Mouse (Mus musculus) CH12.LX (cell line): ENCODE results near the gene Gm6176. TPM values are rescaled to one million over a fixed set of nuclear protein-coding genes. Genes with fewer than 3 reads are reported as not detected.
"Not testable (repeated sequence)": the region's sequence is repeated elsewhere in the genome, so short reads cannot be mapped to it uniquely, and the experiment has no call there.

ENCODE experiments used
- DNase-seq: peaks from one replicate; pipeline ENCODE4 v3.0.0-alpha.2; 2013; ENCODE audit errors: extremely low read depth
- H3K27ac ChIP-seq: 2 replicates; pipeline ENCODE4 v1.5.1; 2012; ENCODE audit warnings: low read depth, mild to moderate bottlenecking, control low read depth, moderate library complexity; ENCODE audit not compliant: insufficient read depth
- H3K27me3 ChIP-seq: replicated peaks from 2 replicates; pipeline ENCODE3; 2012; ENCODE audit warnings: inconsistent platforms
- H3K36me3 ChIP-seq, 2 experiments: replicated peaks in 1 of 2; 2 replicates each; pipeline versions ENCODE3 to v1.6.1; 2012; ENCODE audit warnings: inconsistent platforms in 1 of 2, low read length in 1 of 2, mild to moderate bottlenecking in 1 of 2, mixed read lengths in 1 of 2, moderate library complexity in 1 of 2; ENCODE audit not compliant: control insufficient read depth in 1 of 2, insufficient read depth in 1 of 2
- H3K4me1 ChIP-seq, 2 experiments: 2 replicates each; pipeline ENCODE4 v1.6.1; 2012; ENCODE audit warnings: inconsistent platforms in 1 of 2, moderate library complexity in 1 of 2; ENCODE audit not compliant: insufficient read depth in 2 of 2, control insufficient read depth in 1 of 2
- H3K4me2 ChIP-seq: 2 replicates; pipeline ENCODE4 v1.6.1; 2012; ENCODE audit warnings: low read depth, mild to moderate bottlenecking, control low read depth; ENCODE audit not compliant: poor library complexity, insufficient read depth, severe bottlenecking
- H3K4me3 ChIP-seq, 3 experiments: fragments of 150-350 bp in 1 of 3; sonication (generic) in 1 of 3; replicated peaks in 1 of 3; 2 replicates each; pipeline versions ENCODE3 to v1.5.1; 2011 to 2012; ENCODE audit warnings: low read depth in 2 of 3, low read length in 2 of 3, mild to moderate bottlenecking in 2 of 3, moderate library complexity in 2 of 3, control low read depth in 1 of 3, improper control_type of control experiment in 1 of 3, inconsistent platforms in 1 of 3, mixed read lengths in 1 of 3; ENCODE audit not compliant: poor library complexity in 1 of 3
- H3K79me2 ChIP-seq: replicated peaks from 2 replicates; pipeline ENCODE4 v1.6.1; 2012; ENCODE audit warnings: mild to moderate bottlenecking, moderate library complexity; ENCODE audit not compliant: control insufficient read depth, poor library complexity, insufficient read depth, severe bottlenecking; ENCODE audit errors: extremely low read depth
- H3K9ac ChIP-seq: 2 replicates; pipeline ENCODE4 v1.6.1; 2012; ENCODE audit warnings: low read depth, mild to moderate bottlenecking, control low read depth, moderate library complexity; ENCODE audit not compliant: insufficient read depth
- H3K9me3 ChIP-seq: replicated peaks from 2 replicates; pipeline ENCODE3; 2012; ENCODE audit warnings: low read length, inconsistent platforms, mixed read lengths
- dilution Hi-C: fragments of 300-500 bp; cut with MboI; formaldehyde crosslinking; loops from 2 replicates; pipeline ENCODE4 v1.14.3; 2020; ENCODE audit warnings: low sequenced_read_pairs; ENCODE audit not compliant: extremely low pct_unique_long_range_greater_than_20kb, extremely low pct_ligation_motif_present
- in situ Hi-C: fragments of 300-500 bp; cut with MboI; formaldehyde crosslinking; loops from 3 replicates; pipeline ENCODE4 v1.14.3; 2019; ENCODE audit warnings: low sequenced_read_pairs, low pct_ligation_motif_present, low pct_unique_long_range_greater_than_20kb, mixed read lengths
- polyA plus RNA-seq: library from polyadenylated mRNA; unstranded; fragments of >175 nt; gene quantifications from 2 replicates; pipeline ENCODE4 v1.2.1, GENCODE M21; 2012; ENCODE audit warnings: low read depth; ENCODE audit not compliant: insufficient read length
- total RNA-seq, 2 experiments: library from RNA; depleted of rRNA; stranded (reverse); fragments of 300-350 nt in 1 of 2; fragments of >200 nt in 1 of 2; gene quantifications; 2 replicates each; pipeline ENCODE4 v1.2.3; 2012 to 2014

The Gm6176 gene
- total RNA-seq (2012; rRNA removed) (not detected in 2 replicates), total RNA-seq (2014; rRNA removed) (not detected in 2 replicates), polyA plus RNA-seq (not detected in 2 replicates)

- H3K27ac ChIP-seq, DNase-seq, H3K4me1 ChIP-seq, H3K36me3 ChIP-seq, H3K9me3 ChIP-seq, H3K79me2 ChIP-seq, in situ Hi-C loops, dilution Hi-C loops, H3K9ac ChIP-seq, H3K4me2 ChIP-seq, H3K27me3 ChIP-seq, H3K4me3 ChIP-seq: not testable (repeated sequence)
These were observed at the start of gene Gm6176 for GRCm38 (mm10) chr7:22056205-22056604. TSS of gene Gm6176 (minus strand) at chr7:22056305.

- H3K4me1 ChIP-seq, H3K36me3 ChIP-seq, H3K4me3 ChIP-seq, H3K79me2 ChIP-seq, H3K9ac ChIP-seq, H3K27ac ChIP-seq, DNase-seq, in situ Hi-C loops, H3K27me3 ChIP-seq, dilution Hi-C loops, H3K4me2 ChIP-seq, H3K9me3 ChIP-seq: not testable (repeated sequence)
These were observed 12.7 kb upstream of the Gm6176 start, which contains the start of gene Vmn1r139 for GRCm38 (mm10) chr7:22068757-22069156. TSS of gene Vmn1r139 (plus strand) at chr7:22069057.

- H3K9ac ChIP-seq, H3K9me3 ChIP-seq, in situ Hi-C loops, H3K4me3 ChIP-seq, H3K4me2 ChIP-seq, H3K27ac ChIP-seq, H3K79me2 ChIP-seq, H3K27me3 ChIP-seq, dilution Hi-C loops, H3K4me1 ChIP-seq, DNase-seq, H3K36me3 ChIP-seq: not testable (repeated sequence)
These were observed 27.3 kb downstream of the Gm6176 start, which contains the start of gene Vmn1r138 for GRCm38 (mm10) chr7:22028797-22029196. TSS of gene Vmn1r138 (minus strand) at chr7:22028897.

Other genes with a start within 250 kb of the Gm6176 start
- not detected in 2 replicates for gene Vmn1r135, start 224.0 kb downstream of the Gm6176 start, total RNA-seq (2012; rRNA removed)
- gene Vmn1r135, start 224.0 kb downstream of the Gm6176 start, total RNA-seq (2014; rRNA removed) = not detected in 2 replicates
- gene Vmn1r135, start 224.0 kb downstream of the Gm6176 start, polyA plus RNA-seq = not detected in 2 replicates
- gene Gm5725, start 212.0 kb downstream of the Gm6176 start, total RNA-seq (2012; rRNA removed) = not detected in 2 replicates
- gene Gm5725, start 212.0 kb downstream of the Gm6176 start, total RNA-seq (2014; rRNA removed) = not detected in 2 replicates
- not detected in 2 replicates for gene Gm5725, start 212.0 kb downstream of the Gm6176 start, polyA plus RNA-seq
- gene Gm5891, start 135.0 kb downstream of the Gm6176 start, total RNA-seq (2012; rRNA removed) = not detected in 2 replicates
- not detected in 2 replicates for gene Gm5891, start 135.0 kb downstream of the Gm6176 start, total RNA-seq (2014; rRNA removed)
- gene Gm5891, start 135.0 kb downstream of the Gm6176 start, polyA plus RNA-seq = not detected in 2 replicates
- not detected in 2 replicates for gene Vmn1r137, start 61.7 kb downstream of the Gm6176 start, total RNA-seq (2012; rRNA removed)
- gene Vmn1r137, start 61.7 kb downstream of the Gm6176 start, total RNA-seq (2014; rRNA removed) = not detected in 2 replicates
- not detected in 2 replicates for gene Vmn1r137, start 61.7 kb downstream of the Gm6176 start, polyA plus RNA-seq
- not detected in 2 replicates for gene Vmn1r138, start 27.4 kb downstream of the Gm6176 start, total RNA-seq (2012; rRNA removed)
- gene Vmn1r138, start 27.4 kb downstream of the Gm6176 start, total RNA-seq (2014; rRNA removed) = not detected in 2 replicates
- not detected in 2 replicates for gene Vmn1r138, start 27.4 kb downstream of the Gm6176 start, polyA plus RNA-seq
- not detected in 2 replicates for gene Vmn1r139, start 12.8 kb upstream of the Gm6176 start, total RNA-seq (2012; rRNA removed)
- gene Vmn1r139, start 12.8 kb upstream of the Gm6176 start, total RNA-seq (2014; rRNA removed) = not detected in 2 replicates
- gene Vmn1r139, start 12.8 kb upstream of the Gm6176 start, polyA plus RNA-seq = not detected in 2 replicates
- gene Gm16451, start 61.9 kb upstream of the Gm6176 start, total RNA-seq (2012; rRNA removed) = not detected in 2 replicates
- gene Gm16451, start 61.9 kb upstream of the Gm6176 start, total RNA-seq (2014; rRNA removed) = not detected in 2 replicates
- not detected in 2 replicates for gene Gm16451, start 61.9 kb upstream of the Gm6176 start, polyA plus RNA-seq
- not detected in 2 replicates for gene Gm10666, start 78.4 kb upstream of the Gm6176 start, total RNA-seq (2012; rRNA removed)
- not detected in 2 replicates for gene Gm10666, start 78.4 kb upstream of the Gm6176 start, total RNA-seq (2014; rRNA removed)
- gene Gm10666, start 78.4 kb upstream of the Gm6176 start, polyA plus RNA-seq = not detected in 2 replicates
- gene Vmn1r142, start 107.7 kb upstream of the Gm6176 start, total RNA-seq (2012; rRNA removed) = not detected in 2 replicates
- gene Vmn1r142, start 107.7 kb upstream of the Gm6176 start, total RNA-seq (2014; rRNA removed) = not detected in 2 replicates
- not detected in 2 replicates for gene Vmn1r142, start 107.7 kb upstream of the Gm6176 start, polyA plus RNA-seq
- not detected in 2 replicates for gene Vmn1r143, start 133.1 kb upstream of the Gm6176 start, total RNA-seq (2012; rRNA removed)
- gene Vmn1r143, start 133.1 kb upstream of the Gm6176 start, total RNA-seq (2014; rRNA removed) = not detected in 2 replicates
- gene Vmn1r143, start 133.1 kb upstream of the Gm6176 start, polyA plus RNA-seq = not detected in 2 replicates
- gene Gm8653, start 145.0 kb upstream of the Gm6176 start, total RNA-seq (2012; rRNA removed) = not detected in 2 replicates
- not detected in 2 replicates for gene Gm8653, start 145.0 kb upstream of the Gm6176 start, total RNA-seq (2014; rRNA removed)
- gene Gm8653, start 145.0 kb upstream of the Gm6176 start, polyA plus RNA-seq = not detected in 2 replicates
- gene Gm8453, start 173.2 kb upstream of the Gm6176 start, total RNA-seq (2012; rRNA removed) = not detected in 2 replicates
- gene Gm8453, start 173.2 kb upstream of the Gm6176 start, total RNA-seq (2014; rRNA removed) = not detected in 2 replicates
- gene Gm8453, start 173.2 kb upstream of the Gm6176 start, polyA plus RNA-seq = not detected in 2 replicates